Mouse (Mus musculus) stomach, embryonic 14.5 days (tissue): ENCODE results near the gene Sec22a. TPM values are rescaled to one million over a fixed set of nuclear protein-coding genes. Genes with fewer than 3 reads are reported as not detected.

ENCODE experiments used
- ATAC-seq: fragments of 200-750 bp; cut with Nextera tagmentation; 2 replicates; pipeline ENCODE4 v1.8.0; 2017; ENCODE audit warnings: low read depth, moderate TSS enrichment; ENCODE audit not compliant: insufficient number of reproducible peaks, insufficient read depth, low FRiP score
- H3K27ac ChIP-seq: fragments of 300-500 bp; sonication (generic); 2 replicates; pipeline ENCODE4 v1.5.1; 2014; ENCODE audit warnings: mild to moderate bottlenecking, low read length, moderate library complexity, mixed read lengths
- H3K27me3 ChIP-seq: fragments of 300-500 bp; sonication (generic); 2 replicates; pipeline ENCODE4 v1.6.1; 2014; ENCODE audit warnings: low read length, control low read depth, mixed read lengths; ENCODE audit not compliant: control insufficient read depth, insufficient read depth
- H3K36me3 ChIP-seq: fragments of 300-500 bp; sonication (generic); 2 replicates; pipeline ENCODE4 v1.6.1; 2014; ENCODE audit warnings: mild to moderate bottlenecking, control low read depth, low read length, moderate library complexity, mixed read lengths; ENCODE audit not compliant: control insufficient read depth, insufficient read depth
- H3K4me1 ChIP-seq: fragments of 300-500 bp; sonication (generic); 2 replicates; pipeline ENCODE4 v1.6.1; 2014; ENCODE audit warnings: low read length, control low read depth, mixed read lengths; ENCODE audit not compliant: control insufficient read depth, insufficient read depth
- H3K4me2 ChIP-seq: fragments of 300-500 bp; sonication (generic); replicated peaks from 2 replicates; pipeline ENCODE4 v1.6.1; 2014; ENCODE audit warnings: low read depth, low read length, control low read depth
- H3K4me3 ChIP-seq: fragments of 300-500 bp; sonication (generic); 2 replicates; pipeline ENCODE4 v1.5.1; 2014; ENCODE audit warnings: low read depth, low read length, control low read depth
- H3K9ac ChIP-seq: fragments of 300-500 bp; sonication (generic); replicated peaks from 2 replicates; pipeline ENCODE4 v1.6.1; 2014; ENCODE audit warnings: low read depth, mild to moderate bottlenecking, control low read depth, low read length, moderate library complexity, mixed read lengths
- H3K9me3 ChIP-seq: fragments of 300-500 bp; sonication (generic); 2 replicates; pipeline ENCODE4 v1.6.1; 2016; ENCODE audit warnings: low read depth, low read length, control low read depth; ENCODE audit not compliant: control insufficient read depth
- WGBS: fragments of 180-500 bp; shearing (Covaris S2); extraction: QIAGEN DNeasy Blood & Tissue Kit; methylation state at CpG from one replicate; pipeline ENCODE4 v1.1.7; 2014; 5-methylcytosine and 5-hydroxymethylcytosine counted together
- polyA plus RNA-seq: library from polyadenylated mRNA; unstranded; fragments of >200 nt; fragmentation: Nextera tagmentation; extraction: Ambion mirVana; gene quantifications from 2 replicates; pipeline ENCODE4 v1.2.1, GENCODE M21; 2014

The Sec22a gene
- polyA plus RNA-seq, 1 experiment from 2014 or later = 56.8 TPM

DNA sequence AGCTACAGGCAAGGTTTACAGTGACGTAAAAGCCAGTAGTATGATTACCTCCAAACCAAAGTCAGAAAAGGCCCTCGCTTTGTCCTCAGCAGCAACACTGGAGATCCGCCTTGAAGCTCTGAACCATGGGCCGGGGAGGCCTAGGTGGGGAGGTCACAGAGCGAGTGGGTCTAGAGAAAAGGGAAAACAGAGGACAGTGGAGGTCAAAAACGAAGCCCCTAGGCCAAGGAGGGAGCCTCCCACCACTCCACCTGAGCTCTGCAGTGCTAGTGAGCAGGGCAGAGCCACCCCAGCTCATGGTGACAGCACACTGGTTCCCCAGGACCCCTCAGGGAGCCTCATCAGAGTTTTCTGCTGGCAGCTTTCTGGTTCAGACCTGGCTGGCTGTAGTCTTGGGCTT lies 55.7 kb downstream of the Sec22a start:
- Histone ChIP-seq H3K4me3 (no peak overlapping the region), H3K9ac (no peak overlapping the region), H3K27me3 (no peaks in the 10 kb centered on the region), H3K27ac (no peak overlapping the region), H3K4me2 (no peak overlapping the region), H3K4me1 (no peaks in the 10 kb centered on the region), H3K9me3 (no peaks in the 10 kb centered on the region), H3K36me3 (peaks cover 3% of the 10 kb centered on the region; the same call in 1 of the 2 replicates)
- ATAC-seq = no peak
- WGBS = 88% methylated on average over 6 of the region's 6 CpGs

- H3K27me3 ChIP-seq = no peaks in the 10 kb centered on the region
Measured at GRCm38 (mm10) chr16:35307331-35307730, 56.4 kb downstream of the Sec22a start.

GRCm38 (mm10) chr16:35306631-35307030 lies 57.1 kb downstream of the Sec22a start:
- Histone ChIP-seq H3K4me3 (no peak overlapping the region), H3K27me3 (no peaks in the 10 kb centered on the region), H3K27ac (no peak overlapping the region), H3K4me2 (no peak overlapping the region), H3K9me3 (no peaks in the 10 kb centered on the region), H3K36me3 (no peaks in the 10 kb centered on the region), H3K9ac (no peak overlapping the region), H3K4me1 (no peaks in the 10 kb centered on the region)
- WGBS = 87% methylated on average over 2 of the region's 2 CpGs
- no peak for ATAC-seq

More at GRCm38 (mm10) chr16:35307331-35307730, 56.4 kb downstream of the Sec22a start:
- Histone ChIP-seq H3K9ac (no peak overlapping the region), H3K4me2 (no peak overlapping the region), H3K4me3 (no peak overlapping the region), H3K4me1 (no peaks in the 10 kb centered on the region), H3K9me3 (no peaks in the 10 kb centered on the region), H3K27ac (no peak overlapping the region), H3K36me3 (no peaks in the 10 kb centered on the region; the same call in 1 of the 2 replicates)
- no peak for ATAC-seq
- WGBS = 90% methylated on average over 2 of the region's 2 CpGs

DNA sequence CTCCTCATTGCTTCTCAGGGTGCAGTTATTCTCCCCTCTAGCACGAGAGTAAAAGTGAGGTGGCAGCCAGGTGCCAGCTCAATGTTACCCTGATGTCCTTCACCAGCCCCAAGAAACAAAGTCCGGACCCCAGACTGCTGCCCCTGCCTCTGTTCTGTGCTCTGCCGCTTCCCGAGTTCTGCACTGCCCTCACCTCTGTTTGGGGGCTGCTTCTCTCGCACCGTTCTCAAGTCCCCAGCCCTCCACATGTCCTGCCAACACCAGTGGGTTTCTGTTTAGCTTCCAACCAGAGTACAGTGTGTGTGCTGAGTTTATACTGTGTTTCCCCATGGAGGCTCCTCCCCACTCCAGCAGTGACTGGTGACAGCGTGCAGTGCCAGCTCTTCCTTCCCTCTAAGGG lies 58.5 kb downstream of the Sec22a start:
- ATAC-seq = no peak
- no peaks in the 10 kb centered on the region for H3K27me3 ChIP-seq
- 89% methylated on average over 7 of the region's 7 CpGs for WGBS

GRCm38 (mm10) chr16:35304416-35304815 lies 59.3 kb downstream of the Sec22a start:
- Histone ChIP-seq H3K36me3 (no peaks in the 10 kb centered on the region), H3K4me1 (no peaks in the 10 kb centered on the region), H3K9me3 (no peaks in the 10 kb centered on the region), H3K4me2 (no peak overlapping the region), H3K9ac (no peak overlapping the region), H3K27me3 (no peaks in the 10 kb centered on the region), H3K4me3 (no peak overlapping the region), H3K27ac (no peak overlapping the region)
- ATAC-seq = no peak
- WGBS = 87% methylated on average over 5 of the region's 5 CpGs

More for the DNA sequence above, 58.5 kb downstream of the Sec22a start:
- no peak overlapping the region for H3K4me3 ChIP-seq
- H3K9me3 ChIP-seq = no peaks in the 10 kb centered on the region
- H3K27ac ChIP-seq = no peak overlapping the region
- H3K9ac ChIP-seq = no peak overlapping the region
- no peaks in the 10 kb centered on the region for H3K36me3 ChIP-seq
- H3K4me2 ChIP-seq = no peak overlapping the region
- H3K4me1 ChIP-seq = no peaks in the 10 kb centered on the region

GRCm38 (mm10) chr16:35303721-35304120 lies 60.0 kb downstream of the Sec22a start:
- Histone ChIP-seq H3K27me3 (no peaks in the 10 kb centered on the region), H3K36me3 (no peaks in the 10 kb centered on the region), H3K9ac (no peak overlapping the region), H3K4me2 (no peak overlapping the region), H3K9me3 (no peaks in the 10 kb centered on the region), H3K27ac (no peak overlapping the region), H3K4me1 (no peaks in the 10 kb centered on the region), H3K4me3 (no peak overlapping the region)
- no peak for ATAC-seq
- WGBS = 91% methylated on average over 6 of the region's 6 CpGs

- Histone ChIP-seq H3K36me3 (no peaks in the 10 kb centered on the region), H3K27me3 (no peaks in the 10 kb centered on the region), H3K27ac (no peak overlapping the region), H3K4me1 (no peaks in the 10 kb centered on the region), H3K9me3 (no peaks in the 10 kb centered on the region), H3K4me2 (no peak overlapping the region), H3K9ac (no peak overlapping the region), H3K4me3 (no peak overlapping the region)
- ATAC-seq = no peak
- 43% methylated on average over 7 of the region's 7 CpGs for WGBS
Measured at GRCm38 (mm10) chr16:35302441-35303280, 61.1 kb downstream of the Sec22a start.

DNA sequence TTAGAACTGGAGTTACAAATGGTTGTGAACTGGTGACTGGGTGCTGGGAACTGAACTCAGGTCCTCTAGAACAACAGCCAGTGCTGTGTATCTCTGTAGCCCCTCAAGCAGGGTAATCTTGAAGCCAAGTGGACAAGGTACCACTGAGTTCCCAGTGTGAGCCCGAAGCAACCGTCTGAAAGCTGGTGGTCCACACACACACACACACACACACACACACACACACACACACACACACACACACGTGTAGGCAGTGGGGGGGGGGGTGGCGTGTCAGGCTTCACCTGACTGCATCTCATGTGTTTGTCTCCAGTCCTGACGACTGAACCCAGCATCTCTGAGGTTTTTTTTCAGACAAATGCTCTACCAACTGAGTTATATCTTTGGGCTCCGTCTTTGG lies 63.6 kb downstream of the Sec22a start:
- H3K9ac ChIP-seq = no peak overlapping the region
- no peaks in the 10 kb centered on the region for H3K9me3 ChIP-seq
- no peak overlapping the region for H3K4me3 ChIP-seq
- ATAC-seq = no peak
- H3K27ac ChIP-seq = no peak overlapping the region
- 86% methylated on average over 5 of the region's 6 CpGs for WGBS
- H3K4me2 ChIP-seq = no peak overlapping the region
- H3K4me1 ChIP-seq = no peaks in the 10 kb centered on the region
- H3K27me3 ChIP-seq = no peaks in the 10 kb centered on the region
- no peaks in the 10 kb centered on the region for H3K36me3 ChIP-seq

DNA sequence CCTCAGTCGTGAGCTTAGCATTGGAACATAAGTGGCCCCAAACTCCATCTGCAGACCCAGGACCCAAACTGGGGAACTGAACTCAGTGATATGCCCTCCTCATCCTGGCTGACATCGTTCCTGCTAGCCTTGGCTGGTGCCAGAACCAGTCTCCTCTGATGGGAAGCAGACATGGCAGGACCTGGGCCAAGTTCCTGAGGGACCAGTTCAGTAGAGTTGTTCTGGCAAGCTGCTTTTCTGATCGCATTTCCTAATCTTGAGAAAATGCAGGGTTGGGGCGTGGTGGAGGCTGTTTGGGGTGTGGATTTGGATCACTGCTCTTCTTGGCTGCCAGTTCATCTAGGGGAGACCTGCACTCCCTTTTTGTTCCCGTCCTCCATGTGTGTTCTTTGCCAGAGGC lies 65.9 kb downstream of the Sec22a start:
- Histone ChIP-seq H3K9me3 (no peaks in the 10 kb centered on the region), H3K4me3 (no peak overlapping the region), H3K27ac (no peak overlapping the region), H3K9ac (no peak overlapping the region), H3K4me1 (no peaks in the 10 kb centered on the region), H3K36me3 (no peaks in the 10 kb centered on the region), H3K27me3 (no peaks in the 10 kb centered on the region), H3K4me2 (no peak overlapping the region)
- 73% methylated on average over 5 of the region's 5 CpGs for WGBS
- no peak for ATAC-seq
